Mouse (Mus musculus) layer of hippocampus, adult 2 months (tissue): ENCODE measurements around the gene Slit3. TPM values are rescaled to one million over a fixed set of nuclear protein-coding genes. Genes with fewer than 3 reads are reported as not detected.

Experiments used
- DNase-seq, 2 experiments: peaks; one replicate each; pipeline ENCODE4 v3.0.0; 2022; ENCODE audit warnings: low spot score in 2 of 2
- H3K27ac ChIP-seq: fragments of 200-600 bp; 2 replicates; pipeline ENCODE4 v1.8.1; 2022
- H3K4me3 ChIP-seq: fragments of 200-600 bp; 2 replicates; pipeline ENCODE4 v1.8.1; 2022; ENCODE audit warnings: mild to moderate bottlenecking
- CTCF ChIP-seq: fragments of 200-600 bp; conservative IDR thresholded peaks from 2 replicates; pipeline ENCODE4 v1.8.1; 2022; ENCODE audit warnings: antibody characterized with exemption, mild to moderate bottlenecking, moderate library complexity
- total RNA-seq, 2 experiments: library from RNA; stranded (reverse); gene quantifications; 2 replicates each; pipeline ENCODE4 v1.2.3; 2021

Gene Slit3
- total RNA-seq, 2 experiments from 2014 or later: 98.9 to 106 TPM

- DNase-seq: peak in 1 of 2 experiments; percentile 44
- no peak for TF ChIP-seq CTCF
- H3K4me3 ChIP-seq: no peak overlapping the region
- peak overlapping the region; percentile 63; the same call in 1 of the 2 replicates for H3K27ac ChIP-seq
Observed at GRCm38 (mm10) chr11:35317221-35317620, 196.2 kb downstream of the Slit3 start.

DNA sequence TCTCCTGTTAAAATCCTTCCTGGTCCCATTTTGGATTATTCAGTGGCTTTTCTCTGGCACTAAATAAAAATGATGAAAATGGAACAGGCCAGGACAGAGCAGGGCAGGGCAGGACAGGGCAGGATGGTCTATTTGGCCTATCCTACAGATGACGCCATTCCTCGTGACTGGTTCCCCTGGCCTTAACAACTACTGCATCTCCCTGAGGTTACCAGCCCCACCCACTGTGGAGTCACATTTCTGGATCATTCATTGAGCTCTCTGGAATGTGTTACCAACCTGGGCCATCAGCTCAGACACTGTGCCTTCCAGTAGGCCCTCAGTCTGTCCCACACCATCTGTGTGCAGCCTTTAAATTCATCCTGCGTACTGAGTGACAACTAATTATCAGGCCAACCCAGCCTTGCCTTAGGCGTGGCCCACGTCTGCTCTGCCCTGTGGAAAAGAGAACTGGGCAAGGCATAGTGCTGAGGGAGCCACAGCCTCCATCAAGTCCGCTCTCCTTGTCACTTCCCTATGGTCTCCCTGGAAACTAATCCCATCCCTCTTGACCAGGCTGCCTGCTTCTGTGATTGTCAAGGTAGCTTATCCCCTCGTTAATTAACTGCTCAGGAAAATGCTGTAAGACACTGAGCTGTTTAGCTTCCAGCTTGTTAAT lies 196.9 kb downstream of the Slit3 start:
- no peak for DNase-seq
- H3K4me3 ChIP-seq: no peak overlapping the region
- peak overlapping the region; percentile 34 for H3K27ac ChIP-seq
- TF ChIP-seq CTCF: no peak

DNA sequence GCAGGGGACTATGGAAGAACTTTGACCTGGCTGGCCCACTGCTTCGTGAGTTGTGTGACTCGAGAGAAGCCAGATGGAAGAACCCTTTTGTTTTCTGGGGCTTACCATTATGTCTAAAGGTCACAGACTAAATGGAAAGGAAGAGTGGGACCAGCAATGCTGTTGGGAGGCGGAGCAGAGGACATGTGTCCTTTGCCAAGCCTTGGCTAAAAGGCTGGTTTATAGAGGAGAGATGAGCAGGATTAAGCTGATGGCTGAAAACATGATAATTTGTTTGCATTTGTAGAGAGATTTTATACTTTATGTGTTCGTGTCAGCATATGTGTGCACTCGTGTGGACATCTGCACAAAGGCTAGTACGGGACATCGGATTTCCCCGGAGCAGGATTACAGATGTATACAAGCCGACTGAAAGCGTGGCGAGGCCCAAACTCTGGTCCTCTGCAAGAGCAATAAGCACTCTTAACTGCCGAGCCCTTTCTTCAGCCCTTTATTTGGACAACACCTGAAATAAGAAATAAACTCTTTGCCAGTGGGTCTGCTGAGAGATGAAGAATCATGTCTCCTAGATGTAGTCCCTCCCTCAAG lies 197.5 kb downstream of the Slit3 start:
- H3K27ac ChIP-seq: peak overlapping the region; percentile 34
- no peak for TF ChIP-seq CTCF

GRCm38 (mm10) chr11:35320518-35320917 lies 199.5 kb downstream of the Slit3 start:
- Histone ChIP-seq H3K4me3 (no peak overlapping the region), H3K27ac (no peak overlapping the region; the same call in 1 of the 2 replicates)
- no peak for TF ChIP-seq CTCF
- DNase-seq: no peak

More for the DNA sequence above, 197.5 kb downstream of the Slit3 start:
- H3K4me3 ChIP-seq: no peak overlapping the region
- DNase-seq: no peak

GRCm38 (mm10) chr11:35324397-35324796 lies 203.4 kb downstream of the Slit3 start:
- H3K4me3 ChIP-seq: no peak overlapping the region
- no peak for DNase-seq
- H3K27ac ChIP-seq: no peak overlapping the region; the same call in 1 of the 2 replicates
- no peak for TF ChIP-seq CTCF

- Histone ChIP-seq H3K27ac (no peak overlapping the region), H3K4me3 (no peak overlapping the region)
- no peak for TF ChIP-seq CTCF
- no peak for DNase-seq
Observed at GRCm38 (mm10) chr11:35325131-35325995, 204.3 kb downstream of the Slit3 start.

DNA sequence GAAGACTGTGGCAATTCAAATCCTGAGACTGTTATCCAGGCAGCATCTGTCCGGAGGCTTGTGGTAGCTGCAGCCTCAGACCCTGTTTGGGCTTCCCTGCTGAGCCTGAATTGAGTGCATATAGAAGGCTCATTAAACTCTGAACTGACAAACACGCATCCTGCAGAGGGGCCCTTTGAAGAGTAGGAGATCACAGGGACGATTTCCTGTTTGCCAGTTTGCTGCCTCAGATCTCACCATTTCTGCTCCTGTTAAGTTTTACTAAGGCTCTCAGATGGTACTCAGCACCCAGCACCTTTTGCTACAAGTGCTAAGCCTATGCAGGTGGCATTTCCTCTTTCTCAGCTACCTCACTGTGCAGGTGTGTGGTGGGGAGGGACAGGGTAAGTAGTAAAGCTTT lies 205.3 kb downstream of the Slit3 start:
- TF ChIP-seq CTCF: no peak
- Histone ChIP-seq H3K4me3 (no peak overlapping the region), H3K27ac (peak overlapping the region; percentile 57; the same call in 1 of the 2 replicates)
- no peak for DNase-seq

DNA sequence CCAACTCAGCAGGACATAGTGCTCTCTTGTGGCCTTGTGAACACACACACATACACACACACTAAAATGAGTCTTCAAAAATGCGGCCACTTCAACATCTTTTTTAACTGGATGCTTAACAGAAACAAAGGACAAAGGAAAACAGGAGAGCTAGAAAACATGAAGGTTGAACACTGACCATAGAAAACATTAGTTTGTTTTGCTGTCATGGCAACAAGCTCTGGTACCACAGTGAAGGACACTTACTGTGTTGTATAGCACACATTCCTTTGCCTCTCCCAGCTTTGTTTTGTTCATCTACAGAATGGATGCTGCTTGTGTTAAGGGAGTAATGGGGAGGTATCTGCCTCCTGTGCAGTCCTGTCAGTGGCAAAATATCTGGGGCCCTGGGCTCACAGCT lies 206.9 kb downstream of the Slit3 start:
- no peak overlapping the region for H3K4me3 ChIP-seq
- TF ChIP-seq CTCF: no peak
- no peak overlapping the region; the same call in 1 of the 2 replicates for H3K27ac ChIP-seq
- no peak for DNase-seq

GRCm38 (mm10) chr11:35331476-35331875 lies 210.5 kb downstream of the Slit3 start:
- Histone ChIP-seq H3K27ac (peak overlapping the region; percentile 14; the same call in 1 of the 2 replicates), H3K4me3 (no peak overlapping the region)
- TF ChIP-seq CTCF: no peak
- DNase-seq: no peak

DNA sequence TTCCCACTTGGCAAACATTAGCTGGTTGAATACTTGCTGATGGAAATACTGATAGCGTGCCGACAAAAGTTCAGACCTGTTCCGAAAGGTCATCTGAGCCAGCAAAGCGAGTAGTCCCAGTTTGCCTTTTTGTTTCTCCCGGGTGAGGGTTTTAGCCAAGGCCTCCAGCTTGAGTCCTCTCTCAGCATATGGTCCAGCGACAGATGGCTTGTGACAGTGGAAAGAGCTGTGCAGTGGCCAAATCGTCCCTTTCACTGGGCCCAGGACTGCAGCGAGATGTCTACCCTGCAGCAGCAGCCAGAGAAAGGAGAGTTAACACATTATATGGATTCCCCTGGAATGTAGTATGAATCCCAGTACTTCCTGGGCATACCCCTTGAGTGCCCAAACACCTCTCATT lies 215.5 kb downstream of the Slit3 start:
- Histone ChIP-seq H3K4me3 (no peak overlapping the region), H3K27ac (peak overlapping the region; percentile 89)
- no peak for TF ChIP-seq CTCF
- DNase-seq: no peak

DNA sequence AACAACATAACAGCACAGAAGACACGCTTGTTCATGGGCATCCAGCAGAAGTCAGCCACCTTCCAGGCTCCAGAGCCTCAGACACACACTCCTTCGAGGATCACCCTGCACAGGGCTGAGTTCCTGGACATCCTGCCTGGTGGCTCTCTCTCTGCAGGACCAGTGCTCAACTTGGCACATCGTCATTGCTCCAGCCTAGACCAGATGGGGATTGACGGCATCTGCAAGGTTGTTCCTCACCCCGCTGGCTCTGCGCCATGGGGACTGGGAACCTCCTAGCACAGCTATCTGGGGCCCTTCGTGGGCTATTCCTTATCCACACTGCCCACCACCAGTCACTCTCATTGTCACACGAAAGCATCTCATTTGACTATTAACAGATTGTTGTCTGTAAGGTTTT lies 216.5 kb downstream of the Slit3 start:
- no peak for TF ChIP-seq CTCF
- Histone ChIP-seq H3K4me3 (no peak overlapping the region), H3K27ac (peak overlapping the region; percentile 89)
- no peak for DNase-seq

- Histone ChIP-seq H3K4me3 (no peak overlapping the region), H3K27ac (peak overlapping the region; percentile 89)
- no peak for DNase-seq
- TF ChIP-seq CTCF: no peak
Observed at GRCm38 (mm10) chr11:35337927-35338819, 217.1 kb downstream of the Slit3 start.
